Mouse (Mus musculus): ENCODE results near the gene Gja5. TPM values are rescaled to one million over a fixed set of nuclear protein-coding genes. Genes with fewer than 3 reads are reported as not detected.

Gja5 gene
- polyA plus RNA-seq, 2 experiments, result 10.3 to 25.7 TPM

- Histone ChIP-seq H3K4me3 (replicated peaks; ENCODE audit: low read length) (no peak overlapping the region), H3K9ac (ENCODE audit: low read depth, low read length, severe bottlenecking) (no peak overlapping the region)
- no peak for ATAC-seq (ENCODE audit: low FRiP score, low read depth)
These were observed 88.0 kb downstream of the Gja5 start for GRCm38 (mm10) chr3:96992526-96992925.

DNA sequence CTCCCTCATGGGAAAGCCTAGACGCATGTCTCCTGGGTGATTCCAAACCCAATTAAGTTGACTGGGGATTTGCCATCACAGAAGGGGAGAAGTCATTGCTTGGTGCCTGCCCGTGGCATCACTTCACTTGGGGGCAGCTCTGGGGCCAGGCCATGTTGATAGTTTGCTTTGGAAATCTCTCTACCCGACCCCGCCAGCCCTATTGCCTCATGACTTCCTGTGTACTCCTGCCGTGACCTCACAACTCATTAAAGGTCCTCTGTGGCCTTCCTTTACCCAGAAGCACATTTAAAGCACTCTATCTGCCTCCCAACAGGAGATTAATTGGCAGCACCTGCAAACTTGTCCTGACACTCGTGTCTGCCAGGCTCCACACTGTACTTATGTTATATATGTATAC lies 93.3 kb downstream of the Gja5 start:
- DNase-seq (ENCODE audit: low spot score) (no peak), ATAC-seq (ENCODE audit: low FRiP score, low read depth) (no peak)
- Histone ChIP-seq H3K4me2 (replicated peaks; ENCODE audit: low read depth, low read length, severe bottlenecking) (no peak overlapping the region), H3K9ac (ENCODE audit: low read depth, low read length, severe bottlenecking) (no peak overlapping the region), H3K27me3 (ENCODE audit: control insufficient read depth, insufficient read depth, low read length) (no peaks in the 10 kb centered on the region), H3K4me3 (replicated peaks; ENCODE audit: low read length) (no peak overlapping the region), H3K4me1 (ENCODE audit: control insufficient read depth, insufficient read depth, low read length) (no peaks in the 10 kb centered on the region), H3K9me3 (ENCODE audit: control insufficient read depth, low read length) (no peaks in the 10 kb centered on the region), H3K36me3 (ENCODE audit: control insufficient read depth, insufficient read depth, low read length) (no peaks in the 10 kb centered on the region), H3K27ac (replicated peaks; ENCODE audit: low read depth, low read length) (no peak overlapping the region)
- WGBS, result 13% methylated on average over 6 of the region's 6 CpGs
- TF ChIP-seq POLR2A (IDR thresholded peaks at IDR 0.05; ENCODE audit: borderline replicate concordance, extremely low read depth, insufficient read depth, insufficient read length), result no peak

More at GRCm38 (mm10) chr3:96992526-96992925, 88.0 kb downstream of the Gja5 start:
- 36% methylated on average over 3 of the region's 3 CpGs for WGBS
- no peak for TF ChIP-seq POLR2A (IDR thresholded peaks at IDR 0.05; ENCODE audit: borderline replicate concordance, extremely low read depth, insufficient read depth, insufficient read length)
- Histone ChIP-seq H3K36me3 (ENCODE audit: control insufficient read depth, insufficient read depth, low read length) (no peaks in the 10 kb centered on the region), H3K4me2 (replicated peaks; ENCODE audit: low read depth, low read length, severe bottlenecking) (no peak overlapping the region), H3K27ac (replicated peaks; ENCODE audit: low read depth, low read length) (no peak overlapping the region), H3K27me3 (ENCODE audit: control insufficient read depth, insufficient read depth, low read length) (no peaks in the 10 kb centered on the region), H3K4me1 (ENCODE audit: control insufficient read depth, insufficient read depth, low read length) (no peaks in the 10 kb centered on the region), H3K9me3 (ENCODE audit: control insufficient read depth, low read length) (no peaks in the 10 kb centered on the region)
- no peak for DNase-seq (ENCODE audit: low spot score)

GRCm38 (mm10) chr3:97003111-97003510 lies 98.6 kb downstream of the Gja5 start:
- Histone ChIP-seq H3K27ac (replicated peaks; ENCODE audit: low read depth, low read length) (no peak overlapping the region), H3K9ac (ENCODE audit: low read depth, low read length, severe bottlenecking) (no peak overlapping the region), H3K36me3 (ENCODE audit: control insufficient read depth, insufficient read depth, low read length) (no peaks in the 10 kb centered on the region), H3K4me2 (replicated peaks; ENCODE audit: low read depth, low read length, severe bottlenecking) (no peak overlapping the region), H3K27me3 (ENCODE audit: control insufficient read depth, insufficient read depth, low read length) (no peaks in the 10 kb centered on the region), H3K9me3 (ENCODE audit: control insufficient read depth, low read length) (no peaks in the 10 kb centered on the region), H3K4me1 (ENCODE audit: control insufficient read depth, insufficient read depth, low read length) (no peaks in the 10 kb centered on the region), H3K4me3 (replicated peaks; ENCODE audit: low read length) (no peak overlapping the region)
- DNase-seq (ENCODE audit: low spot score) (no peak), ATAC-seq (ENCODE audit: low FRiP score, low read depth) (no peak)
- TF ChIP-seq POLR2A (IDR thresholded peaks at IDR 0.05; ENCODE audit: borderline replicate concordance, extremely low read depth, insufficient read depth, insufficient read length), result no peak
- WGBS, result 89% methylated on average over 10 of the region's 10 CpGs

DNA sequence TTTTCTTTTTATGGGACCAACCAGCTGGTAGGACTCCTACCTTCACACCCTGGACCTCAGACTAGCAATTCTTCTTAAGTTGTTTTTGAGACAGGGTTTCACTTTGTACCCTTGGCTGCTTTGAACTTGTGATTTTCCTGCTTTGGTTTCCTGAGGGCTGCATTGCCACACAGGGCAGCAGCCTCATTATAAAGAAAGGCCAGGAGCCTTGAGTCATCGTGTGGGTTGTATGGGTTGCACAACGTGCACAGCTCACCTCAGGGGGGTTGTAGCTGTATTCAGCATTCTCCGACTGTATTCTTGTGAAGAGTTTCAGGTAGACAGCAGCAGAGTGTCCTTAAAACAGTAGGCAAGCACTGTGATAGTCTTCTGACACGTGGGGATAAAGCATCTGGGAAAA lies 100.0 kb downstream of the Gja5 start:
- Histone ChIP-seq H3K36me3 (ENCODE audit: control insufficient read depth, insufficient read depth, low read length) (no peaks in the 10 kb centered on the region), H3K27ac (replicated peaks; ENCODE audit: low read depth, low read length) (no peak overlapping the region), H3K4me2 (replicated peaks; ENCODE audit: low read depth, low read length, severe bottlenecking) (no peak overlapping the region), H3K4me1 (ENCODE audit: control insufficient read depth, insufficient read depth, low read length) (no peaks in the 10 kb centered on the region), H3K9ac (ENCODE audit: low read depth, low read length, severe bottlenecking) (no peak overlapping the region), H3K4me3 (replicated peaks; ENCODE audit: low read length) (no peak overlapping the region), H3K27me3 (ENCODE audit: control insufficient read depth, insufficient read depth, low read length) (no peaks in the 10 kb centered on the region), H3K9me3 (ENCODE audit: control insufficient read depth, low read length) (no peaks in the 10 kb centered on the region)
- DNase-seq (ENCODE audit: low spot score) (no peak), ATAC-seq (ENCODE audit: low FRiP score, low read depth) (no peak)
- 76% methylated on average over 4 of the region's 4 CpGs for WGBS
- TF ChIP-seq POLR2A (IDR thresholded peaks at IDR 0.05; ENCODE audit: borderline replicate concordance, extremely low read depth, insufficient read depth, insufficient read length), result no peak

GRCm38 (mm10) chr3:97007010-97007448 lies 102.5 kb downstream of the Gja5 start:
- no peaks in the 10 kb centered on the region for H3K27me3 ChIP-seq (ENCODE audit: control insufficient read depth, insufficient read depth, low read length)
- no peak overlapping the region for H3K4me2 ChIP-seq (replicated peaks; ENCODE audit: low read depth, low read length, severe bottlenecking)
- ATAC-seq (ENCODE audit: low FRiP score, low read depth), result peak; percentile 81
- H3K36me3 ChIP-seq (ENCODE audit: control insufficient read depth, insufficient read depth, low read length), result no peaks in the 10 kb centered on the region
- no peak overlapping the region for H3K9ac ChIP-seq (ENCODE audit: low read depth, low read length, severe bottlenecking)
- H3K4me3 ChIP-seq (replicated peaks; ENCODE audit: low read length), result no peak overlapping the region
- 54% methylated on average over 3 of the region's 3 CpGs for WGBS
- H3K9me3 ChIP-seq (ENCODE audit: control insufficient read depth, low read length), result no peaks in the 10 kb centered on the region
- peak; percentile 12 for DNase-seq (ENCODE audit: low spot score)
- H3K27ac ChIP-seq (replicated peaks; ENCODE audit: low read depth, low read length), result no peak overlapping the region
- H3K4me1 ChIP-seq (ENCODE audit: control insufficient read depth, insufficient read depth, low read length), result no peaks in the 10 kb centered on the region
- no peak for TF ChIP-seq POLR2A (IDR thresholded peaks at IDR 0.05; ENCODE audit: borderline replicate concordance, extremely low read depth, insufficient read depth, insufficient read length)

- Histone ChIP-seq H3K9ac (ENCODE audit: low read depth, low read length, severe bottlenecking) (no peak overlapping the region), H3K27me3 (ENCODE audit: control insufficient read depth, insufficient read depth, low read length) (no peaks in the 10 kb centered on the region), H3K4me3 (replicated peaks; ENCODE audit: low read length) (no peak overlapping the region), H3K9me3 (ENCODE audit: control insufficient read depth, low read length) (no peaks in the 10 kb centered on the region), H3K4me1 (ENCODE audit: control insufficient read depth, insufficient read depth, low read length) (no peaks in the 10 kb centered on the region), H3K4me2 (replicated peaks; ENCODE audit: low read depth, low read length, severe bottlenecking) (no peak overlapping the region), H3K36me3 (ENCODE audit: control insufficient read depth, insufficient read depth, low read length) (no peaks in the 10 kb centered on the region), H3K27ac (replicated peaks; ENCODE audit: low read depth, low read length) (no peak overlapping the region)
- no peak for TF ChIP-seq POLR2A (IDR thresholded peaks at IDR 0.05; ENCODE audit: borderline replicate concordance, extremely low read depth, insufficient read depth, insufficient read length)
- ATAC-seq (ENCODE audit: low FRiP score, low read depth) (no peak), DNase-seq (ENCODE audit: low spot score) (peak; percentile 7)
- WGBS, result 49% methylated on average over 5 of the region's 5 CpGs
These were observed 120.7 kb downstream of the Gja5 start for GRCm38 (mm10) chr3:97025226-97025625.
